Mouse (Mus musculus) heart, postnatal 0 days (tissue): ENCODE results near the gene Ptpn3.

ENCODE experiments used
- CTCF ChIP-seq: IDR thresholded peaks from 2 replicates; pipeline ENCODE4 v1.5.1; 2016; ENCODE audit warnings: antibody characterized with exemption, control low read depth, low read depth
- EP300 ChIP-seq: IDR thresholded peaks from 2 replicates; pipeline ENCODE4 v1.6.1; 2016; ENCODE audit warnings: antibody characterized with exemption, low read depth

DNA sequence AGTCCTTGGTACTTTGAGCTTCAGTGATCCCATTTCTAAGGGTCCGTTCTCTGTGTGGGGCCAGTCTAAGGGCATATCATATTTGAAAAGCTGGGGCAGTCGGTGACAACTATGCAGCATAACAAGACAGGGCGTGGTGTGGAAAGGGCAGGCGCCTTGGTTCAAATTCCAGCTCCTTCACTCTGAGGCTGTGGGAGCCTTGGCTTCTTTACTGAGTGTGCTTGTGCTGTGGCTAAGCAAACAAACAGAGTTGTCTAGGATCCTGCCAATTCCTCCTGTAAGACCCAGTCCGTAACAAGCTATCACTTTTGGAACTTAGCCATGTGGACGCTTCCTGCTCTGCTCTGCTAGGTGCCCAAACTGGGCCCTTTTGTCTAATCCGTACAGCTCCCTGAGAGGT, 61.5 kb downstream of the Ptpn3 start:
- TF ChIP-seq CTCF (no peak), EP300 (no peak)
